In the genomic region with DNA sequence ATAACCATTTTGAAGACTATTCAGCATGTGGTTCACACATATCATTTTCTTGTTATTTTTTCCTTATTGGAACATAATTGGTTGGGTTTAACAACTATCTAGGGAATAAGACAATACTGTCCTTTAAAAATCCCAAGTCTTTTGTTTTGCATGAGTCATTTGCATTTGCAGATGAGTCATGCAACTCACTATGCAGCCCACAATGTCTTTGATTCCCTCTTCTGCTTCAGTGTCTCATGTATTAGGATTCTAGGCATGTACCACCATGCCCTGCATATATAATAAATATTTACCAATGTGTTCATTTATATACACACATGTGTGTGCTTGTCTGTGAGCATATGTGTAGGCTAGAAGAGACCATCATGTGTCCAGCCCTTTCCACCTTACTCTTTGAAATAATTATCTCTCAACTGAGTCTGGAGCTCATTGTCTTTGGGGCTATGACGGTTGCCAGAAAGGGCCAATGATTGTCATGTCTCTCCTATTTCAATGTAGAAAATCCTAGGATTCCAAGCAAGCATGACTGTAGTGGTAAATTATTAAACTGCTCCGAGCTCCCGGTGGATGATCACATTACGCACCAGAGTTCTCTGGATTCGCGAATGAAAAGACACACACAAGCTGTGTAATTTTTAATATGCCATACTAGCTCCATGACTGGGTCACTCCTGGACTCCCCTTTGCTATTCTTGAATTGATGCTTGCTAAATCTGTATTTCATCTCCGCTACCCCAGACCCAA, we compare ENCODE assay signal across 19 mouse cellular contexts.
DNase-seq lines count a peak whose midpoint lies in the region; ATAC-seq and TF ChIP-seq lines count a peak whose summit lies in the region.
"Had no signal": no experiment of that assay in that cellular context is flagged by ENCODE, and none has a peak within 500 bp of the region (broad histone marks: within the 10 kb centered on the region; RNA-seq: fewer than 3 reads in every experiment).

No protein-coding gene starts in this region.

- no peaks in the 10 kb centered on the region for H3K79me3 ChIP-seq in C2C12 (ENCODE audit: low read depth)

- no peaks in the 10 kb centered on the region for H3K36me3 ChIP-seq in C2C12 (ENCODE audit: control insufficient read depth, insufficient read depth)
- H3K36me3 ChIP-seq: forebrain, embryonic 15.5 days; hindbrain, embryonic 15.5 days had no signal

- TF ChIP-seq CTCF in C2C12 (IDR thresholded peaks at IDR 0.05; ENCODE audit: control insufficient read depth, insufficient read depth, insufficient read length): no peak

- no peaks in the 10 kb centered on the region for H3K79me2 ChIP-seq in C2C12 (ENCODE audit: control insufficient read depth, insufficient read depth)

- H3K4me3 ChIP-seq in C2C12 (ENCODE audit: insufficient read depth, poor library complexity, severe bottlenecking): no peak overlapping the region
- H3K4me3 ChIP-seq: forebrain, embryonic 15.5 days; heart, embryonic 12.5 days; hindbrain, embryonic 15.5 days had no signal

- ATAC-seq in frontal cortex, adult (ENCODE audit: low TSS enrichment): no peak
- ATAC-seq: forebrain, embryonic 15.5 days; inflammation-experienced regulatory T-cells, adult 6 months had no signal

- H3K27me3 ChIP-seq in C2C12 (ENCODE audit: control insufficient read depth, insufficient read depth, insufficient read length): no peaks in the 10 kb centered on the region
- H3K27me3 ChIP-seq: forebrain, embryonic 15.5 days; heart, embryonic 12.5 days; hindbrain, embryonic 15.5 days had no signal

- peak; percentile 33 for DNase-seq in kidney, adult 9 months
- no peak for DNase-seq in kidney, postnatal 4 days
- peak; percentile 59 for DNase-seq in 3T3-L1 (ENCODE audit: low read depth, low spot score)
- DNase-seq in brain, adult 2 months (ENCODE audit: low read depth, low spot score): peak; percentile 65
- no peak for DNase-seq in cerebellum, postnatal 25 days
- DNase-seq in frontal cortex, postnatal 36 days (ENCODE audit: low spot score in 2 of 2): no peak
- DNase-seq: adrenal gland, adult 8-10 months; adrenal gland, postnatal 36 days; B cell, adult 2 months; cerebellum, adult 11 months; cerebellum, adult 8-10 months; cerebellum, postnatal 14 days; gastrocnemius, postnatal 14 days had no signal

- H3ac ChIP-seq in C2C12 (ENCODE audit: control insufficient read depth, insufficient read length, low read depth): no peak overlapping the region

TF ChIP-seq in C2C12, 6 proteins besides CTCF, POLR2A, EP300 and RAD21:
- TF ChIP-seq FOSL1 (IDR thresholded peaks at IDR 0.05; ENCODE audit: insufficient read depth, low read length, poor library complexity, severe bottlenecking) (peak; percentile 91), CEBPB (IDR thresholded peaks at IDR 0.05; ENCODE audit: low read depth) (no peak)
TF ChIP-seq in C2C12: peak in this region for 1.

Comparison
In these comparisons a context has a peak if more than half of its experiments do, and no peak if none do; other contexts are left out.
1. DNase-seq: peak in kidney, adult 9 months (single experiment), 3T3-L1 (single experiment) and brain, adult 2 months (single experiment); none in kidney, postnatal 4 days (0 of 2), cerebellum, postnatal 25 days (0 of 2) and frontal cortex, postnatal 36 days (0 of 2).